Mouse (Mus musculus) testis, postnatal 14 days (tissue): ENCODE results near the gene Mtrf1l.

Experiments
- DNase-seq: peaks from one replicate; pipeline ENCODE4 v3.0.0; 2021; ENCODE audit warnings: low spot score

Mtrf1l gene

GRCm38 (mm10) chr10:5804691-5805156 lies 19.0 kb downstream of the Mtrf1l start:
- DNase-seq, result no peak

DNA sequence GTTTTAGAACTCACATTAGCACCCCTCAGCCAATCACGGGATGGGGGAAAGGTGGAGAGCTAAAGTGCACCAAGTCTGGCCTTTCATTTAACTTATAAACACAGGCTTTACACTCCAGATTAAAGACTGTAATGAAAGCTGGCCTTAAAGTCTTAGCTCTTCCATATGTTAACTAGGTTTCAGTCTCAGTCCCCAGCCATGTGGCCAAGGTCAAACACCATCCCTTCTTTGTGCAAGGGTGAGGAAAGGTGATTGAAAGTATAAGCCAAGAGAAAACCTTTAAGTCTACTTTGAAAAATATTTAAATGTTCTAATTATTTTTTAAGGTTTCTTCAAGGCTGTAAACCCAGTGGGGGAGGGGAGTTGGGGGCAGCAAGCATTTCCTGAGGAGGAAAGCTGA lies 20.0 kb downstream of the Mtrf1l start:
- no peak for DNase-seq

- DNase-seq, result no peak
Observed at GRCm38 (mm10) chr10:5802866-5803265, 20.8 kb downstream of the Mtrf1l start.

- no peak for DNase-seq
Observed at GRCm38 (mm10) chr10:5800490-5800889, 23.2 kb downstream of the Mtrf1l start.

DNA sequence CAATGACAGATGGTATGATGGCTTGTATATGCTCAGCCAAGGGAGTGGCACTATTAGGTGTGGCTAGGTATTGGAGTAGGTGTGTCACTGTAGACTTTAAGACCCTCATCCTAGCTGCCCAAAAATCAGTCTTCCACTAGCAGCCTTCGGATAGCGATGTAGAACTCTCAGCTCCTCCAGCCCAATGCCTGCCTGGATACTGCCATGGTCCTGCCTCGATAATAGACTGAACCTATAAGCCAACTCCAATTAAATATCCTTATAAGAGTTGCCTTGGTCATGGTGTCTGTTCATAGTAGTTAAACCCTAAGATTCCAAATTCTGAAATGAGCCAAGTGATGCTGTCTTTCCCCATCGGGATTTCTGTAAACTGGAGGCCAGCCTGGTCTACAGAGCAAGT lies 25.6 kb downstream of the Mtrf1l start:
- no peak for DNase-seq

DNA sequence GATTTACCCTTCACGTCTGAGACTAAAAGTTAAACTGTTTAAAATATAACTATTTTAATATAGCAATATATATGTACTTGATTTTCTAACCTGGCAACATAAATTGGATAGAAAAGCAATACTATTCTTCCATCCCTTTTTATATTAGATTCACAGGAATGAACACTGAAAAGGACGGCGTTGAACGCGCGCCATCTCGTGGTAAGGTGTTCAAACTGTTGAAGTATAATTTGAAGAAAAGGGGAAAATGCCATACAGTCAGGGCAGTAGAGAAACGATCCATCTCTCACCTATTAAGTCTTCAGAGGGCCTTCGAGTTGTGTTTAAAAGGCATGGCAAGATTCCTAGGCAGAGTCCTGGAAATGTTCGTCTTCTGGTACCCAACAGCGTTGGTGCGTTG lies 33.1 kb downstream of the Mtrf1l start:
- DNase-seq, result no peak

DNA sequence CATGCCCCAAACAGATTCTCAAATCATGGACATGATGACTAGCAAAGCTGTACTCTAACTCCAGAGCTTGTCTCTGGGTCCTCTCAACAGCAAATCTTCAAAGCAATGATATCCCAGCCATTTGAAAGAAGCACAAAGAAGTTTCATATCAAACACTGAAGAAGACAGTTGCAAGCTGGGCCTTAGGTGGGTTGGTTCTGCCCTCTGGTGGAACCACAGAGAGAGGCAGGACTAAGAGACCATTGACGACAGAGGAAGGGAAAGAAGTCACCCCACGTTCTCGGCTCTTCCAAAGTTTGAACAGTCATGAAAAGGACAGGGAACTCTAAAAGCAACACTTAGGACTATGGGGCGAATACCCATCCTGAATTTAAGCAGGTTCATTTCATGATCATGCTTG lies 36.8 kb downstream of the Mtrf1l start:
- DNase-seq, result no peak
